Mouse (Mus musculus) yolk sac, embryonic 10.5 days (tissue): ENCODE results near the gene Qser1.
A peak's percentile ranks its signal among the peaks of the same experiment; 100 is the strongest.

Experiments used
- DNase-seq: peaks from one replicate; pipeline ENCODE4 v3.0.0-alpha.2; 2017; ENCODE audit warnings: low spot score

Gene Qser1

DNA sequence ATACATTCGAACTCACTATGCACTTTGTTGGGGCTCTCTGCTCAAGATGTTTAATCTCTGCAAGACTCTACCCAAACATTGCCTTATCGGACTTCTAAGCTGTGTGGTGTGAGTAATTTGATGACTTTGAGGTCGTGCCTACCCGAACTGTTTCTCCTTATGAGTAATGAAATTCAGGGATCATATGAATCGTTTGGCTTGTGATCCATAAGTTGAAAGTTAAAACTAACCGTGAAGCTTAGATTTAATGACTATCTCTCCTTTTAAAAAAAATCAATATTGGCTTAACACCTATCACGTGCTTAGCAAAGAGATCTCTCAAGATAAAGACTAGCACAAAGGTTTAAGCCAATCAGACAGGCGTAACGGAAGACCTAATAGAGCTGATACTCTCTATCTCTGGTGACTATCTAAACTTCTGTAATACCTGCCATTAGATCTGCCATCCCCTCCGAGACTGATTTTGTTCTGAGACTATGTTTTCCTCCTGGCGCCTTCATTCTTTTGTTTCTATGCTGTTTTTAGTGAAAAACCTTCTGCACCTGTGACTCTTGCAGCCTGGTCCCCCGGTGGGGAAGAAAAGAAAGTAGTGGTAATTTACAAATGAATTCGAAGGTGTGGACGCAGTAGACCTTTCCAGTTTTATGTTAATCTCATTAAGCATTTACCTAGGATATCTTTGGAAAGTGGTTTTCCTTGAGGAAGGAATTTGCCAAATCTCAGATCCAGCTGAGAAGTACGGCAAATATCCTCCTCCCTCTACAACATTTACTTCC, 1.2 kb upstream of the Qser1 start:
- peak; percentile 11 for DNase-seq

DNA sequence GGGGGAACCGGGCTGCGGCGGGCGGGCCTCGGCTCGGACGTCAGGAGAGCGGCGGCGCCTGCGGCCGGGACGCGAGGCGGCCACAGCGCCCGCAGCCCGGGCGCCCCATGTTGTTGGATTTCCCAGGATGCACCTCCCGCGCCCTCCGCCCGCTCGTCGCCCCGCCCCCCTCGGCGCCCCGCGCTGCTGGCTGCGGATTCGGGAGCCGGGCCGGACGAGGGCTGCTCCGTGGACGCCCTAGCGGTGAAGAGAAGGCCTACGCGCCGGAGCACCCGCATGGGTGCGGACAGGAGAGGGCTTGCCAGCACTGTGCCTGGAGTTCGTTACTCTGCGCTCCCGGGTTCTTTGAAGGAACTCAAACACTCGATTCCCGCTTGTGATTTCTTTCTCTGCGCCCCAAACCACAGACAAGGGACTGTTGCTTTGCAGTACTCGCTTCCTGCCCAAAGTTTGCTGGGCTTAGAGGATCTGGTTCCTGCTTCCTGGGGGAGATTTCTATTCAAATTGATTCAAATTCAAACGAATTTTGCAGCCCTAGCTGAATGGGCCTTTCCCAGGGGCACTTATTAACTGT, 393 bp upstream of the Qser1 start:
- peak; percentile 90 for DNase-seq

DNA sequence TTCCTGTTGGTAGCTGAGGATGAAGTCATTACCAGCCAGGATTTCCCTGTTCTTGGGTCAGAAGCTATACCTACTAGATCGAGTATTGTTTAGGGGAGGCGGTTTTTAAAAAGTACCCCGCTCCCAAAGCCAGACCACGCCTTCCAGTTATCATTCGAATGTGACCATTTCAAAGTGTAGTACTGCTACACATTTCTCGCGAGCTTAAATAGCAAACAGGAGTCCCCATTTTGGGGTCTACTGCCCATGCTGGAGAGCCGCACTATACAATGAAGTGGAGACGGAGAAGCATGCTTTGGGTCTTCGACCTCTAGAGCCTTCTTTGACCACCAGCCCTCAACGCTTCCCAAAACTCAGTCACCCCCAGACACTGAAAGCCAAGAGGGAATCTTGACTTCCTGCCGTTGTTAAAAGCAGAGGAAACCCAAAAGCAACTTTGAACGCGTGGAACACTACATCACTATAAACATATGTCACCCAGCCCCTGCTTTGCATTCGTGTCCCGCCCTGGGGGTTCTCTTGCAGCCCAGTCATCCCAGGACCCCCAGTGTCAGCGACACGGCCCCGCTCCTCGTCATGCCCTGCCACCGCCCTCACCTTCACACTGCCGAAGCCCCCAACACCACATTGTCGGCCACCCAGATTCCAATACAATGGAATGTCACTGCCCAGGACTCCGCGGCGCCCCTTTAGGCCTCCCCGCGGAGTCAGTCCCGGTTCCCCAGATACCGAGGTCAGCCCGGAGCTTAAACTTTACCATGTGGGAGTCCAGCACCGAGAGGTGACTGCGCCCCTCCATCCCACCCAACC, 794 bp downstream of the Qser1 start:
- DNase-seq = peak; percentile 34

DNA sequence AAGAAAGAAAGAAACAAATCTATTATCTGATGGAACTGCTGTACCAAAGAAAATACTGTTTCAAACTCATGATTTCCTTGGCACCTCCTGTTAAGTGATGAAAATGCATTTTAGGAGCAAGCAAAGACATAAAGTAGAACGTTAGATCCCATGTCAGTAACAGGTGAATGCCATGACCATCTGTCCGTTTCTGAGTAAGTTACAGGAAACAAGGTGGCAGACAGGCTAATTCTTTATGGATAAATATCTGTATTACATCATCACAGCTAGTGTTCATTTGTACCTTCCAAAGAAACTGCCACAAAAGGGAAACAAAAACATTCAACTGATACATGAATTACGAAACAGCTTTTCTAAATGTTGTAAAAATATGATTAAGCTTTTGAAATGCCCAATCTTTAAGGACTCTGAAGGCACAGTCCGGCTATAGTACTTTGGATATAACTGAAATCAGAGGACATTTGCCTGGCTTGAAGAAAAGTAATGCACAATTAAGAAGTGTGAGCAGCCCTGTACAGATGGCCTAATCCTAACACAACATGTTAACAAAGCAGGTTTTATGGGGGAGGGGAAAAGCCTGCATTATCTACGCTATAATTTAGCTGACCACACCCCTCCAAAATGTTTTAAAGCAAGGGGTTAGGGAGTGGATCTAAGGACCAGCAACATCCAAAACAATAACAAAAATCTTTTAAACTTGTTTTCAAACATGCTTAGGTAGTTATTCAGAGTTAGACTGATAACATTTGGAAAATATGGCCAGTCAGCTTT, 2.2 kb downstream of the Qser1 start:
- no peak for DNase-seq

DNA sequence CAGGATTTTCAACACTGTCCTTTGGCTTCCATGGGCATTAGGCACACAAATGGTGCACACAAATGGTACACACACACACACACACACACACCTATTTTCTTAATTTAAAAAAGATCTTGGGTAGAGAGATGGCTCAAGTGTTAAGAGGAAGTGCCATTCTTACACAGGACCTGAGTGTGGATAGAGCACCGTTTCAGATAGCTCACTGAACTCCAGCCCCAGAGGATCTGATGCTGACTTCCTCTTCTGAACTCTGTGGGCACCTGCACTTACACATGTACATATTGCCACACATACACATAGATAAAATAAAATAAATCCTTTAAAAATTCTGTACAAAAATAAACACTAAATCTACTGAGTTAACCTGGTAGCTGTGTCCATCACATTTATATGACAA, 11.1 kb downstream of the Qser1 start:
- no peak for DNase-seq

DNA sequence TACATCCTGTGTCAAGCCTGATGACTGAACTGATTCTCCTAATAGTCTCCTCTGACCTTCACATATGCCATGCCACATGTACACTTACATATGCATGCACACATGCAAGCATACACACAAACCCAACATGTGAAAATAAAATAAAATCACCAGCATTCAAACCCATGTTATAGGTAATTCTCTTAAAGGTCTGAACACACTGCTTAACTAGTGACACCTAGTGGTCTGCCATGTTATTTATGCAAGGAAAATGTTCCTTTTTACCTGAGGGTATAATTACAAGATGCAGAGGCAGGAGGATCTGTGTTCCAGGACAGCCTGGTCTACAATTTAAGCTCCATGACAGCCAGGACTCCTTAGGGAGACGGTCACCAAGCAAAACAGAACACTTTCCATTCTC, 41.8 kb downstream of the Qser1 start:
- DNase-seq = no peak

DNA sequence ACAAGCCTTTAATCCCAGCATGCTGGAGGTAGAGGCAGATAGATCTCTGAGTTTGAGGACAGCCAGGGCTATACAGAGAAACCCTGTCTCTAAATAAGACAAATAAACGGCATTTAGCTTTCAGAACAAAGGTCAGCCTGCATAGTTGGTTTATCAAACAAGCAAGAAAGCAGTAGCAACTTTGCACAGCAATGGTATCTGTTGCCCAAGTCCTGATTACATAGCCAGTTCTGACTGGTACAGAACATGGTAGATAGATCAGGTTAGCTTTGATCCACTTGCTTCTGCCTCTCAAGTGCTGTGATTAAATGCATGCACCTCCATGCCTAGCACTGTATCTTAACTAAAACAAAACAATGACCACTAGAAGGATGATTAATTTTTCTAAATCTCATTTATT, 47.9 kb downstream of the Qser1 start:
- peak; percentile 28 for DNase-seq

DNA sequence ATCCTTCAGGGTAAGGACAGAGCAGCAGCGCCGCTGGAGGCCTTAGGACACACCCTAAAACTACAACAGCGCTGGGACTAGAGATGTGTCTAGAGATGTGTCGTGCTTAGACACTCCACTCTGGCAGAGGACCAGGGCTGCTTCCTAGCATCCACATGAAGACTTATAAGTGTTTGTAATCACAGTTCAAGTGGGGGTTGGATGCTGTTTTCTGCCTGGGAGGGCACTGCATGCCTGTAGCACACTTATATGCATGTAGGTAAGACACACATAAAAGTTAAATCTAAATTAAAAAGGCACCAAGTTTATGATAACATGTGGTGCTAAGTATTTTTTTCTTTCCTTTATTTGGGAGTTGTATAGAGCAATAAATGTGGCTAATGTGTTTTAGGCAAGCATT, 52.5 kb downstream of the Qser1 start:
- DNase-seq = no peak

DNA sequence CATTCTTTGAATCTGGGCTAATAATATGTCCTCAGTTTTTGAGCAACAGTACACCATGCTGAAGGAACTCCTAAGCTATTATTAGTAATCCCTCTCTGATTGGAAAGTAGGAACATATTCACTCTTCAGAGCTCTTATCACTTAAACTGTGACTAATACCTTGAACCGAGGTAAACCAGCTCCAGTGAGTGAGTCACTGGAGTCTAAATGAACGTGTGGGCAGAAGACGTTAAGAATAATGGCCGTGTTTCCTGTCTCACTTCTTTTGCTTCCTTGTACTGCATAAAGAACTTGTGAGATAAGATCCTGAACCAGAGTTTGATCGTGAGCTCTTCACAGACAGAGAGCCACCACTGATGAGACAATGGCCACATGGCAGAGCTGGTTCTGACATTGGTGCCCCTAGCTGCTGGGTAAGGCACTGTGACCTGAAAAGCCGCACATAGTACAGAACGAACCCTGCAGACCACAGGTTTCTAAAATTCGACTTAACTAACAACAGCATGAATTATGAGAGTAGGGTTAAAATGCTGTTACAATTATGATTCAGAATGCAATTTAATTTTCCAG, 53.3 kb downstream of the Qser1 start:
- DNase-seq = no peak

DNA sequence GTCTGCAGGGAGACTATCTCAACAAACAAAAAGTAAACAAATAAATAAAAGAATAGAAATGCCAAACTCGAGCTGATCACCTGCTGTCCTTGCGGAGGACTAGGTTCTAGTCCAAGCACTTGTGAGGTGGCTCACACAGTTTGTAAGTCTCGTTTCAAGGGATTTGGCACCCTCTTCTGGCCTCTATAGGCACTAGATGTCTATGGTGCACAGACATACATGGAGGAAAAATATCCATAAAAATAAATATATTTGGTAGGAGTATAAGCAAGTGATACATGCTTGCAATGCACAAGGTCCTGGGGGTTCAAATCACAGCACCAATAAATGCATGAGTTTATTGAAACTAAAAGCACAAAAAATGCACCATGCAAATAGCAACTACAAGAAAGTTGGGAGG, 65.9 kb downstream of the Qser1 start:
- no peak for DNase-seq

DNA sequence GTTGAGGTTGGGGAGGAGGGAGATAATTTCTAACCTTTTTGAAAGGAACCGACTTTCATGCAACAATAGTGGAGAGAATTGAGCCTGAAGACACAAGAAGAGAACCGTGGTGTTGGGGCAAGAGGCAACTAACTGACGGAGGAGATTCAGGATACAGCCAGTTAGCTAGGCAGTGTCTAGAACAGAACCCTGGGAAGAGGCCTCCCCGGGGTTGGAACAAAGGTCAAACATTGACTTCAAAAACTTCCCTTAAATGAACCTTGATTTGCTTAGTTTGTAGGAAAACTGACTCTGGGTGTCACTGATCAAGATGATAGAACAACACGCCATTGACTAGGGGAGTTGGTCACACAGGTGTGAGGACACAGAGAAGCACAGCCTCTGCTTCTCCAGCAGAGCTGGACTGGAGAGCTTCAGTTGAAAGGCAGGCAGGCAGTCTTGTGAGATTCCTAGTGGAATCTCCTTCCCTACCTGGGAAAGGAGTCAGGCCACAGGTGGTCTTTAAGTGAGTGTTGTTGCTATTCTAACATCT, 67.8 kb downstream of the Qser1 start:
- peak; percentile 41 for DNase-seq

DNA sequence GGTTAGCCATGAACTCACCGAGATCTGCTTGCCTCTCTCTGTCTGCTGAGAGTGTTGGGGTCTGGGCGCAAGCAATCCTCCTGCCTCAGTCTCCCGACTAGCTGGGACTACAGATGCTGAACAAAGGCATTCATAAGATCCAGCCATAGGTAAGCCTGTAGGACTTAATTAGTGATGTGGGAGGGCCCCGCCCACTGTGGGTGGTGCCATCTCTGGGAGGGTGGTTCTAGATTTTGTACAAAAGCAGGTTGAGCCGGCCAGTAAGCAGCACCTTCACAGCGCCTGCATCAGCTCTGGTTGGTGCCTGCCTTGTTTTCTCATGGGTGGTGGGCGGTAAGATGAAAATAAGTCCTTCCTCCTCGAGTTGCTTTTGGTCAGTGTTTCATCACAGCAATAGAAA, 70.3 kb downstream of the Qser1 start:
- peak; percentile 32 for DNase-seq

DNA sequence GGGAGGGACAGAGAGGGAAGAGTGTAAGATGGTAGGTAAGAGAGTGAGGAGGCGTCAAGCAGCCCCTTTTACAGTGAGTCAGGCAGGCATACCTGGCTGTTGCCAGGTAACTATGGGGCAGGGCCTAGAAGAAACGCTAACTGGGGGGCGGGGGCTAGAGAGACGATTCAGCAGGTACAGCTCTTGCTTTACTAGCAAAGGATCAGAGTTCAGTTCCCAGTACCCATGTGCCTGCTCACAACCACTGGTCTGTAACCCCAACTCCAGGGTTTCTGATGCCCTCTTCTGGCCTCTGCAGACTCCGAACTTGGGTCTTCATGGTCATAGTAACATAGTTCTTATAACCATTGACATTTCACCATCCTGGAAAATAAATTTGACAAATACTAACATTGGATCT, 72.6 kb downstream of the Qser1 start:
- DNase-seq = peak; percentile 75

DNA sequence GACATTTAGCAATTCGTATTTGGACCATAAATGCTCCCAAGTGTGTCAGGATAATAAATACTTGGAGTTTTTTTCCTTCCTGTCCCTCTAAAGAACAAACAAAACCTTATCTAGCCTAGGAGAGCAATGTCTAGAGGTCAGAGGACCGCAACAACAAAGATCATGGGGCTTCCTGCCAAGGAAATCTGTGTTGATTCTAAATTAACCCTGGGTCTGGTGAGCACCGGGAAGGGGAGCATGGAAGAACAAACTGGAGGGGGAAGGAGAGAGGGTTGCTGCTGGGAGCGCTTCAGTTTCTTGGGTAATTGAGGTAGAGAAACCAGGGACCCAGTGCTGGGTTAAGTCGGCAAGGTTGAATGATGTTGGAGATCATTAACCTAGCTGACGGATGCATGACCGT, 73.4 kb downstream of the Qser1 start:
- DNase-seq = peak; percentile 85

DNA sequence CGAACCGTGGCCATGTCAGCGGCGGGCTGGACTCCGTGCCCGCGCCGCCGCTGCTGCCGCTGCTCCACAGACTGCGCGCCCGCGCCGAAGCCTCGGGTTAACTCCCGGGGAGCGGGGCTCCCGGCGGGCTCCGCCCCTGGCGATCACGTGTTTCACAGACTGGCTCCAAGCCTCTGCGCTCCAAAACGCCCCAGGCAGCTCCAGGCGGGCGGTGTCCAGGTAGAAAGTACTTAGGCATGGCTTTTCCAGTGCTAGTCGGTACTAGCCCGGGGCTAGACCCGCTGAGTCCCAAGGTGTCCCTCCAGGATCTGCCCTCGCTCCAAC, 73.9 kb downstream of the Qser1 start, which contains the start of gene Depdc7:
Depdc7 (minus strand) TSS at position 138 of the 324 bp plus-strand sequence.
- DNase-seq = peak; percentile 92

DNA sequence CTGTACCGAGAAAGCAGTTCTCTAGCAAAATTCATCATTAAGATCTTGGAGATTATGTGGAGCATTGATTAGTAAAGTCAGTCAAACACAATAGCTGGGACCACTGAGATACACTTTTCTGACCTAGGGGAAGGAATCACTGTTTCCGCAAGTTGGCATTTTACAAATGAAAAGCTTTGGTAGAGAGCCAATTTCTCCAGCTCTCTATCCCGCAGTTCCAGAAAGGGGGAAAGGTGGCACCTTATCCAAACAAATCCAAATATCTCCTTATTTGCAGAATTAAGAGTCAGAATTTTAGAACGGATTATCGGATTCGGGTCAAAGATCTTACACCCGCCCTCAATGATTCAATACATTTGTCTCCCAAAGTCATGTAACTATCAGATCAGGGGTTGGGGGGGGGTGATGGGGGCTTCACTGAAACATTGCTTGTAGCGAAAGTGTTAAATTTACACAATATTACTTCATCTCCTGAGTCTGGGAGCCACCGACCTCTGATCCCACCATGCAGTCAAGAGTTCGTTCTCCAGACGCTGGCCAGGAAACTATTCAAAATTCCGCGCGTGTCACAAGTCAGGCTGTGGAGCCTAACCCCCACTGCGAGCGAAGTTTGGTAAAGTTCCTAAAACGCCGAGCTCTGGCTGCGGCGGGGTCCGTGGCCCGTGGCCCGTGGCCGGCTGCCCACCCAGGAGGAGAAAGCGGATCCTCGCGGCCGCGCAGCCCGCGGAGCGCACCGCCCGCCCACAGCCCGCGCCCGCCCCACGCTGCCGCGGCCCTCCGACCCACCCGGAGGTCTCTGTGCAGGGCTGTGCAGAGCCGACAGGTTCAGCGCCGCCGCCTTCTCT, 74.4 kb downstream of the Qser1 start:
- no peak for DNase-seq

DNA sequence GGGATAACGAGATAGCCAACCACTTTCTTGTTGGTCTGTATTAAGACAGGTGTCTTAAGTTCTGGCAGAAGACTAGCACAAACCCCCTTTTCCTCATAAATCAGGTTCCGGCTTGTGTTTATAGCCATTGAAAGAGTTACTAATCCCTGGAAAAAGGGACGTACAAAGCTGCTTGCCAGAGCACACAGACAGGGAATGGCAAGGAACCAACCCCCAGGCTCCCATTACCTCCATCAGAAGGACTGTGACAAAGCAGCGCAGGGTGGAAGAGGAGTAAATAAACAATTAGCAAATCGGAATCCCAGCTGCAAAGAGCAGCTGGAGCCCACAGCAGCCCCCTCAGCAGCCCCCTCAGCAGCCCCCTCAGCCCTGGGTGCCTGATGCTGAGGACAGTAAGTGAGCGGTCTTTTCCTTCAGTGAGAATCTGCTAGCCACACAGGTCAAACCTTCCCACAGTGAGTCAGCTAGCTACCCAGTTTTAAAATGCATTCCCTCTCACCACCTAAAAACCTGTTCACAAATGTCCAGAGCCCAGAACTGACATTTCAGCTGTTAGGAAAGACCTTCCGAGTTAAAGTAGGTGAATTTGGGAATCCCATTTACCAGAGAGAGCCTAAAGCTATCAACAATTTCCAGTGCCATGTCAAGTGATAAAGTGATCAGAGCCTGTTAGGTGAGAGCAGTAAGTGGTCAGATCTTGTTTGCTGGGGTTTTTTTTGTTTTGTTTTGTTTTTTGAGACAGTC, 75.4 kb downstream of the Qser1 start:
- DNase-seq = no peak

DNA sequence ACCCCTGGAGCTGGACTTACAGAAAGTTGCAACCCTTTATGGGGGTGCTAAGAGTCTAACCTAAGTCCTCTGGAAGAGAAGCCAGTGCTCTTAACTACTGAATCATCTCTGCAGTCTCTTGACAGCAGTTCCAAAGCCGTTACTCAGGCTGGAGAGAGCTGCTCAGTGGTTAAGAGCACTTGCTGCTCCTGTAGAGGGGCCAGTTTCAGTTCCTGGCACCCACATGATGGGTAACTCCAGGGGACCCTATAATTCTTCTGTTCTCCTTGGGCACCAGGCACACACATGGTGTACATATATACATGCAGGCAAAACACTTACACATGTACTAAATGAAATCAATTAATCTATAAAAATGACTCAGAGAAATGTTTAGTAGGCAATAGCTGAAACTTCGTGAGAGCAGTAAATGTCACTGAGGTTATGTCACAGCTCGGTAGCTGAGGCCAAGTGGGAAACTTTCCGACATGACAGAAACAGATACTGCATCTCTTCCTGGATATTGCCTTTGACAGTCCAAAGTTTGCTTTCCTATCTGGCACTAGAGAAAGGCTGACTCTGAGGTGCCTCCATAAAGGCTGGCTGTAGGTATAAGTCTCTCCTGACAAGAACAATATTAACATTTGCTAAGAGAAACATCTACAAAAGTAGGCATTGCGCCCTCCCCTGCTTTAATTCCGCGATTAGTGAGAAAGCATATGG, 76.2 kb downstream of the Qser1 start:
- no peak for DNase-seq

DNA sequence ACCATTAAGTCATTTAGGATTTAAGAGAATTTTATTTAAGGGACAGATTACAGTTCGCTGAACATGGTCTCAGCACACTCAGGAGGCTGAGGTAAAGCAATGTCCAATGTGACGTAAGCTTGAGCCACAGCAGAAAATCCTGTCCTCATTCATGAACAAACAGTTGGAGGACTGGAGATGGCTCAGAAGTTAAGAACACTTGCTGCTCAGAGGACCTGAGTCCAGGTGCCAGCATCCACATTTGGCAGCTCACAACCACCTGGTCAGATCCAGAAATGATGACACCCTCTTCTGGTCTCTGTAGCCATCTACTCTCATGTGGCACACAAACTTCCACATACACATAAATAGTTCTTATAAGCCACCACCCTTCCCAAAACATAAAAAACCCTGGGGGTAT, 76.9 kb downstream of the Qser1 start:
- DNase-seq = no peak

DNA sequence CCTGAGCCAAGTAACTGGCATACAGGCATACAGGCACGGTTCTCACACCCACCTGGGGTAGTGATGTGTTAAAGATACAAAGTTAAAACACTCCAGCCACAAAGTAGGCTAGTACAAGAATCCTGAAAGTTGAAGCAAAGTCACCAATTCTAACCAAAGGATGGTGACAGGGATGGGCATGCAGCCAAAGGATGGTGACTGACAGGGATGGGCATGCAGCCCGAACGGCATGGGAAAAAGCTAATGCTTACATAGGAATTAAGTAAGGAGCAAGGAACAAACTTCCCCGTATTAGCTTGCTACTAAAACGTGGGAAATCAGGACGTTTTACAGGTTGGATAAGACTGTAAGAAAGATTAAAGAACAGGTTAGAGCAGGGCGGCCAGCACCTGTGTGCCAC, 80.3 kb downstream of the Qser1 start:
- DNase-seq = no peak
